Mouse (Mus musculus) spleen, postnatal 10 days (tissue): ENCODE data around the gene Kank4.
A peak's percentile ranks its signal among the peaks of the same experiment; 100 is the strongest.
"Not testable (repeated sequence)": the region's sequence is repeated elsewhere in the genome, so short reads cannot be mapped to it uniquely, and the experiment has no call there.

Experiments used
- DNase-seq, 2 experiments: peaks; one replicate each; pipeline ENCODE4 v3.0.0; 2021 to 2022; ENCODE audit warnings: low spot score in 2 of 2

Kank4 gene

GRCm38 (mm10) chr4:98776721-98777427 is 40.5 kb downstream of the Kank4 start:
- no peak for DNase-seq

- no peak for DNase-seq
These were observed 43.6 kb downstream of the Kank4 start for GRCm38 (mm10) chr4:98773785-98774184.

- no peak for DNase-seq
These were observed 49.9 kb downstream of the Kank4 start for GRCm38 (mm10) chr4:98767134-98768133.

- no peak for DNase-seq
These were observed 58.3 kb downstream of the Kank4 start for GRCm38 (mm10) chr4:98758872-98759518.

- no peak for DNase-seq
These were observed 59.1 kb downstream of the Kank4 start for GRCm38 (mm10) chr4:98758012-98758821.

GRCm38 (mm10) chr4:98756141-98756540 is 61.2 kb downstream of the Kank4 start:
- DNase-seq = no peak

GRCm38 (mm10) chr4:98754456-98754855 is 62.9 kb downstream of the Kank4 start:
- no peak for DNase-seq

- DNase-seq = no peak
These were observed 73.5 kb downstream of the Kank4 start for GRCm38 (mm10) chr4:98743906-98744210.

GRCm38 (mm10) chr4:98743209-98743905 is 74.0 kb downstream of the Kank4 start:
- no peak for DNase-seq

- no peak for DNase-seq
These were observed 77.6 kb downstream of the Kank4 start for GRCm38 (mm10) chr4:98739753-98740152.

- no peak for DNase-seq
These were observed 83.7 kb downstream of the Kank4 start for GRCm38 (mm10) chr4:98733660-98734059.

- no peak for DNase-seq
These were observed 88.6 kb downstream of the Kank4 start for GRCm38 (mm10) chr4:98728716-98729115.

- no peak for DNase-seq
These were observed 89.4 kb downstream of the Kank4 start for GRCm38 (mm10) chr4:98727959-98728347.

- no peak for DNase-seq
These were observed 89.9 kb downstream of the Kank4 start for GRCm38 (mm10) chr4:98727295-98727958.

GRCm38 (mm10) chr4:98726590-98727237 is 90.6 kb downstream of the Kank4 start, which contains the start of gene L1td1:
TSS of gene L1td1 (plus strand) at chr4:98726734.
- no peak for DNase-seq

- no peak for DNase-seq
These were observed 91.9 kb downstream of the Kank4 start for GRCm38 (mm10) chr4:98725439-98725838.

GRCm38 (mm10) chr4:98724682-98725081 is 92.7 kb downstream of the Kank4 start:
- not testable (repeated sequence) for DNase-seq

GRCm38 (mm10) chr4:98722454-98722853 is 94.9 kb downstream of the Kank4 start:
- peak; percentile 12 to 68 for DNase-seq

- DNase-seq = no peak
These were observed 98.8 kb downstream of the Kank4 start for GRCm38 (mm10) chr4:98718547-98718917.
